Mouse (Mus musculus) ES-E14 (cell line): Measurements from ENCODE around the gene Slc7a6os.

Experiments
- CHD2 ChIP-seq: IDR thresholded peaks from 2 replicates; pipeline ENCODE4 v1.6.1; 2014; ENCODE audit warnings: mild to moderate bottlenecking, low read depth, low read length, inconsistent platforms
- HCFC1 ChIP-seq: IDR thresholded peaks from 2 replicates; pipeline ENCODE4 v1.6.1; 2012; ENCODE audit warnings: low read length, inconsistent platforms, borderline replicate concordance; ENCODE audit not compliant: insufficient read depth
- MAFK ChIP-seq: IDR thresholded peaks from 2 replicates; pipeline ENCODE4 v1.6.1; 2014; ENCODE audit warnings: mild to moderate bottlenecking, low read depth, low read length, inconsistent platforms; ENCODE audit not compliant: insufficient read depth
- ZC3H11A ChIP-seq: IDR thresholded peaks from 2 replicates; pipeline ENCODE4 v1.6.1; 2012; ENCODE audit warnings: low read depth, mild to moderate bottlenecking, inconsistent platforms, low read length, borderline replicate concordance

DNA sequence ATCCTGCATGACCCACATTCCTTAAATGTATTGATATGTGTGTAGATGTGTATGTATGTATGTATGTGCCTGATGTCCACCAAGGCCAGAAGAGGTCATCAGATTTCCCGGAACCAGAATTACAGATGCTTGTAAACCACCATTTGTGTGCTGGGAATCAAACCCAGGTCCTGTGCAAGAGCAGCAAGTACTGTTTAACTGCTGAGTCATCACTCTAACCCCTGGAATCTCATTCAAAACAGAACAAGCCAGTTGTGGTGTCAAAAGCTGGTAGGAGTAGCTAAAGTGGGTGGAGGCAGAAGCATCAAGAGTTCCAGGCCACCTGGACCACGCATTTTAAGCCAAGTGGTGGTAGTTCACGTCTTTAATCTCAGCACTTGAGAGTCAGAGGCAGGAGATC lies 3.2 kb upstream of the Slc7a6os start:
- no peak for TF ChIP-seq CHD2
- no peak for TF ChIP-seq HCFC1
- no peak for TF ChIP-seq ZC3H11A
- TF ChIP-seq MAFK: peak; percentile 92
